Mouse (Mus musculus): ENCODE data around the gene Gm26566. TPM values are rescaled to one million over a fixed set of nuclear protein-coding genes. Genes with fewer than 3 reads are reported as not detected.

The Gm26566 gene
- polyA plus RNA-seq, 1 experiment from 2014 or later, result 1.4 TPM

- no peak for ATAC-seq (ENCODE audit: low FRiP score)
- no peaks in the 10 kb centered on the region for H3K9me3 ChIP-seq (ENCODE audit: control insufficient read depth, low read length)
- H3K36me3 ChIP-seq (ENCODE audit: control insufficient read depth, insufficient read depth, low read length), result no peaks in the 10 kb centered on the region
- no peaks in the 10 kb centered on the region for H3K27me3 ChIP-seq (ENCODE audit: control insufficient read depth, insufficient read depth, low read length)
- 60% methylated on average over 6 of the region's 6 CpGs for WGBS
- H3K9ac ChIP-seq (ENCODE audit: low read length), result no peak overlapping the region
- no peak overlapping the region for H3K4me3 ChIP-seq (ENCODE audit: low read depth, low read length)
- DNase-seq (ENCODE audit: low spot score, missing footprints), result no peak
- no peak overlapping the region for H3K4me2 ChIP-seq
- H3K4me1 ChIP-seq (ENCODE audit: control insufficient read depth, insufficient read depth, low read length), result no peaks in the 10 kb centered on the region
- no peak overlapping the region for H3K27ac ChIP-seq (ENCODE audit: low read depth, low read length)
Observed at GRCm38 (mm10) chr4:88697108-88697507, 24.5 kb upstream of the Gm26566 start.

GRCm38 (mm10) chr4:88697753-88698152 lies 23.9 kb upstream of the Gm26566 start:
- Histone ChIP-seq H3K27me3 (ENCODE audit: control insufficient read depth, insufficient read depth, low read length) (no peaks in the 10 kb centered on the region), H3K4me1 (ENCODE audit: control insufficient read depth, insufficient read depth, low read length) (no peaks in the 10 kb centered on the region), H3K36me3 (ENCODE audit: control insufficient read depth, insufficient read depth, low read length) (no peaks in the 10 kb centered on the region), H3K4me2 (no peak overlapping the region), H3K4me3 (ENCODE audit: low read depth, low read length) (no peak overlapping the region), H3K9me3 (ENCODE audit: control insufficient read depth, low read length) (no peaks in the 10 kb centered on the region), H3K9ac (ENCODE audit: low read length) (no peak overlapping the region), H3K27ac (ENCODE audit: low read depth, low read length) (no peak overlapping the region)
- 81% methylated on average over 4 of the region's 4 CpGs for WGBS
- DNase-seq (ENCODE audit: low spot score, missing footprints) (no peak), ATAC-seq (ENCODE audit: low FRiP score) (no peak)

- no peak overlapping the region for H3K27ac ChIP-seq (ENCODE audit: low read depth, low read length)
- H3K27me3 ChIP-seq (ENCODE audit: control insufficient read depth, insufficient read depth, low read length), result no peaks in the 10 kb centered on the region
- no peaks in the 10 kb centered on the region for H3K36me3 ChIP-seq (ENCODE audit: control insufficient read depth, insufficient read depth, low read length)
- WGBS, result 85% methylated on average over 5 of the region's 5 CpGs
- H3K4me2 ChIP-seq, result no peak overlapping the region
- H3K4me1 ChIP-seq (ENCODE audit: control insufficient read depth, insufficient read depth, low read length), result no peaks in the 10 kb centered on the region
- no peak for ATAC-seq (ENCODE audit: low FRiP score)
- no peak overlapping the region for H3K4me3 ChIP-seq (ENCODE audit: low read depth, low read length)
- no peaks in the 10 kb centered on the region for H3K9me3 ChIP-seq (ENCODE audit: control insufficient read depth, low read length)
- no peak overlapping the region for H3K9ac ChIP-seq (ENCODE audit: low read length)
- no peak for DNase-seq (ENCODE audit: low spot score, missing footprints)
Observed at GRCm38 (mm10) chr4:88698781-88699180, 22.8 kb upstream of the Gm26566 start.

- H3K27me3 ChIP-seq (ENCODE audit: control insufficient read depth, insufficient read depth, low read length), result no peaks in the 10 kb centered on the region
- no peak overlapping the region for H3K9ac ChIP-seq (ENCODE audit: low read length)
- no peak overlapping the region for H3K4me2 ChIP-seq
- H3K9me3 ChIP-seq (ENCODE audit: control insufficient read depth, low read length), result no peaks in the 10 kb centered on the region
- no peak overlapping the region for H3K27ac ChIP-seq (ENCODE audit: low read depth, low read length)
- ATAC-seq (ENCODE audit: low FRiP score), result no peak
- 92% methylated on average over 1 of the region's 1 CpGs for WGBS
- no peaks in the 10 kb centered on the region for H3K36me3 ChIP-seq (ENCODE audit: control insufficient read depth, insufficient read depth, low read length)
- no peaks in the 10 kb centered on the region for H3K4me1 ChIP-seq (ENCODE audit: control insufficient read depth, insufficient read depth, low read length)
- H3K4me3 ChIP-seq (ENCODE audit: low read depth, low read length), result no peak overlapping the region
- DNase-seq (ENCODE audit: low spot score, missing footprints), result no peak
Observed at GRCm38 (mm10) chr4:88699301-88699700, 22.3 kb upstream of the Gm26566 start.

- Histone ChIP-seq H3K9ac (ENCODE audit: low read length) (no peak overlapping the region), H3K9me3 (ENCODE audit: control insufficient read depth, low read length) (no peaks in the 10 kb centered on the region), H3K4me2 (no peak overlapping the region), H3K4me3 (ENCODE audit: low read depth, low read length) (no peak overlapping the region), H3K27ac (ENCODE audit: low read depth, low read length) (no peak overlapping the region), H3K36me3 (ENCODE audit: control insufficient read depth, insufficient read depth, low read length) (no peaks in the 10 kb centered on the region), H3K4me1 (ENCODE audit: control insufficient read depth, insufficient read depth, low read length) (no peaks in the 10 kb centered on the region), H3K27me3 (ENCODE audit: control insufficient read depth, insufficient read depth, low read length) (no peaks in the 10 kb centered on the region)
- 53% methylated on average over 3 of the region's 3 CpGs for whole genome bisulfite sequencing
- DNase-seq (ENCODE audit: low spot score, missing footprints) (no peak), ATAC-seq (ENCODE audit: low FRiP score) (no peak)
Observed at GRCm38 (mm10) chr4:88705924-88706323, 15.7 kb upstream of the Gm26566 start.

GRCm38 (mm10) chr4:88707128-88707826 lies 14.3 kb upstream of the Gm26566 start:
- Histone ChIP-seq H3K4me1 (ENCODE audit: control insufficient read depth, insufficient read depth, low read length) (no peaks in the 10 kb centered on the region), H3K9me3 (ENCODE audit: control insufficient read depth, low read length) (no peaks in the 10 kb centered on the region), H3K27me3 (ENCODE audit: control insufficient read depth, insufficient read depth, low read length) (no peaks in the 10 kb centered on the region), H3K4me3 (ENCODE audit: low read depth, low read length) (no peak overlapping the region), H3K36me3 (ENCODE audit: control insufficient read depth, insufficient read depth, low read length) (no peaks in the 10 kb centered on the region), H3K4me2 (no peak overlapping the region), H3K9ac (ENCODE audit: low read length) (no peak overlapping the region), H3K27ac (ENCODE audit: low read depth, low read length) (no peak overlapping the region)
- no peak for DNase-seq (ENCODE audit: low spot score, missing footprints)
- no peak for ATAC-seq (ENCODE audit: low FRiP score)
- WGBS, result 91% methylated on average over 1 of the region's 1 CpGs

GRCm38 (mm10) chr4:88714281-88714680 lies 7.3 kb upstream of the Gm26566 start:
- H3K36me3 ChIP-seq (ENCODE audit: control insufficient read depth, insufficient read depth, low read length), result peaks cover 12% of the 10 kb centered on the region
- H3K4me3 ChIP-seq (ENCODE audit: low read depth, low read length), result no peak overlapping the region
- WGBS, result 95% methylated on average over 1 of the region's 1 CpGs
- no peak overlapping the region for H3K9ac ChIP-seq (ENCODE audit: low read length)
- no peak for DNase-seq (ENCODE audit: low spot score, missing footprints)
- H3K27ac ChIP-seq (ENCODE audit: low read depth, low read length), result no peak overlapping the region
- no peak for ATAC-seq (ENCODE audit: low FRiP score)
- H3K4me1 ChIP-seq (ENCODE audit: control insufficient read depth, insufficient read depth, low read length), result peaks cover 5% of the 10 kb centered on the region; the same call in 1 of the 2 replicates
- no peaks in the 10 kb centered on the region for H3K27me3 ChIP-seq (ENCODE audit: control insufficient read depth, insufficient read depth, low read length)
- H3K4me2 ChIP-seq, result no peak overlapping the region
- H3K9me3 ChIP-seq (ENCODE audit: control insufficient read depth, low read length), result no peaks in the 10 kb centered on the region

- Histone ChIP-seq H3K36me3 (ENCODE audit: control insufficient read depth, insufficient read depth, low read length) (peaks cover 12% of the 10 kb centered on the region), H3K4me1 (ENCODE audit: control insufficient read depth, insufficient read depth, low read length) (peaks cover 7% of the 10 kb centered on the region), H3K4me3 (ENCODE audit: low read depth, low read length) (no peak overlapping the region), H3K27ac (ENCODE audit: low read depth, low read length) (no peak overlapping the region), H3K9me3 (ENCODE audit: control insufficient read depth, low read length) (no peaks in the 10 kb centered on the region), H3K4me2 (no peak overlapping the region), H3K27me3 (ENCODE audit: control insufficient read depth, insufficient read depth, low read length) (no peaks in the 10 kb centered on the region), H3K9ac (ENCODE audit: low read length) (no peak overlapping the region)
- DNase-seq (ENCODE audit: low spot score, missing footprints) (no peak), ATAC-seq (ENCODE audit: low FRiP score) (no peak)
Observed at GRCm38 (mm10) chr4:88715059-88715458, 6.5 kb upstream of the Gm26566 start.

GRCm38 (mm10) chr4:88718715-88719114 lies 2.9 kb upstream of the Gm26566 start:
- 73% methylated on average over 1 of the region's 1 CpGs for WGBS
- H3K4me3 ChIP-seq (ENCODE audit: low read depth, low read length), result peak overlapping the region; percentile 18; the same call in 1 of the 2 replicates
- no peaks in the 10 kb centered on the region for H3K9me3 ChIP-seq (ENCODE audit: control insufficient read depth, low read length)
- DNase-seq (ENCODE audit: low spot score, missing footprints) (no peak), ATAC-seq (ENCODE audit: low FRiP score) (no peak)
- no peak overlapping the region for H3K9ac ChIP-seq (ENCODE audit: low read length)
- peak overlapping the region; percentile 47 for H3K4me2 ChIP-seq
- H3K36me3 ChIP-seq (ENCODE audit: control insufficient read depth, insufficient read depth, low read length), result peaks cover 13% of the 10 kb centered on the region
- H3K27ac ChIP-seq (ENCODE audit: low read depth, low read length), result no peak overlapping the region
- no peaks in the 10 kb centered on the region for H3K27me3 ChIP-seq (ENCODE audit: control insufficient read depth, insufficient read depth, low read length)
- H3K4me1 ChIP-seq (ENCODE audit: control insufficient read depth, insufficient read depth, low read length), result peaks cover 20% of the 10 kb centered on the region
